Comparison of ENCODE assay signal across 24 mouse cellular contexts in genomic region chr11:51107261-51107660, GRCm38 (mm10). TPM values are rescaled to one million over a fixed set of nuclear protein-coding genes. Genes with fewer than 3 reads are reported as not detected.
DNase-seq lines count a peak whose midpoint lies in the region; TF ChIP-seq lines count a peak whose summit lies in the region.
"Had no signal": no experiment of that assay in that cellular context is flagged by ENCODE, and none has a peak within 500 bp of the region (broad histone marks: within the 10 kb centered on the region; RNA-seq: fewer than 3 reads in every experiment).

No protein-coding gene starts in this region.

- H3K27me3 ChIP-seq in heart, adult 2 months (ENCODE audit: control insufficient read depth, insufficient read depth, low read length) = no peaks in the 10 kb centered on the region
- H3K27me3 ChIP-seq: heart, embryonic 13.5 days; liver, embryonic 13.5 days; stomach, embryonic 15.5 days had no signal

- H3K4me1 ChIP-seq in heart, adult 2 months (ENCODE audit: control insufficient read depth, insufficient read depth, low read length) = no peaks in the 10 kb centered on the region
- H3K4me1 ChIP-seq: heart, embryonic 13.5 days; hindbrain, embryonic 10.5 days; liver, embryonic 13.5 days; stomach, embryonic 15.5 days had no signal

- WGBS in heart, adult 2 months = 72% methylated on average over 2 of the region's 2 CpGs

- no peaks in the 10 kb centered on the region for H3K36me3 ChIP-seq in heart, adult 2 months (ENCODE audit: control insufficient read depth, insufficient read depth, low read length)
- H3K36me3 ChIP-seq: heart, embryonic 13.5 days; hindbrain, embryonic 10.5 days; liver, embryonic 13.5 days; stomach, embryonic 15.5 days had no signal

- no peak for TF ChIP-seq POLR2A in heart, adult 2 months (IDR thresholded peaks at IDR 0.05; ENCODE audit: insufficient read depth, low read depth, low read length)

- TF ChIP-seq EP300 in heart, adult 2 months (IDR thresholded peaks at IDR 0.05; ENCODE audit: insufficient read depth, low read depth, low read length) = no peak

- no peak for TF ChIP-seq CTCF in heart, adult 2 months (IDR thresholded peaks at IDR 0.05)

- H3K4me3 ChIP-seq in heart, adult 2 months = no peak overlapping the region
- H3K4me3 ChIP-seq: heart, embryonic 13.5 days; hindbrain, embryonic 10.5 days; liver, embryonic 13.5 days; stomach, embryonic 15.5 days had no signal

- intact Hi-C loops in heart, postnatal 10 days (cut with DNase I) = no loop called here
- intact Hi-C loops in heart, adult 2 months (cut with DNase I) = no loop called here

- H3K79me2 ChIP-seq in heart, adult 2 months (replicated peaks; ENCODE audit: control insufficient read depth, insufficient read depth, low read length) = no peaks in the 10 kb centered on the region

- DNase-seq in adrenal gland, adult (ENCODE audit: inconsistent age in 2 of 2, low spot score in 1 of 2) = peak; percentile 14 to 64
- DNase-seq in adrenal gland, adult 18-20 months (ENCODE audit: low spot score in 2 of 2) = no peak
- DNase-seq in heart, postnatal 10 days = peak; percentile 12 to 20
- DNase-seq in heart, adult 2 months = no peak
- peak; percentile 12 for DNase-seq in brain, adult 2 months (ENCODE audit: low read depth, low spot score)
- DNase-seq in layer of hippocampus, postnatal 36 days = peak; percentile 31 to 33
- no peak for DNase-seq in adipocyte (ENCODE audit: low spot score)
- DNase-seq in urinary bladder, adult 18-20 months (ENCODE audit: low spot score in 2 of 2) = no peak
- DNase-seq: cerebellum, adult 8-10 months; kidney, adult 18-20 months; kidney, postnatal 14 days; liver, embryonic 13.5 days; thymus, postnatal 25 days had no signal

- H3K27ac ChIP-seq in heart, adult 2 months = no peak overlapping the region
- H3K27ac ChIP-seq: heart, embryonic 13.5 days; hindbrain, embryonic 10.5 days; liver, embryonic 13.5 days; stomach, embryonic 15.5 days had no signal

- H3K9ac ChIP-seq in heart, adult 2 months (ENCODE audit: low read depth, low read length) = no peak overlapping the region
- H3K9ac ChIP-seq: heart, embryonic 13.5 days; liver, embryonic 13.5 days; stomach, embryonic 15.5 days had no signal

RNA-seq across cellular contexts. Expression of gene Zfp354a, which starts 48.2 kb away (rescaled TPM):
- total RNA-seq in adrenal gland, adult 18-20 months (2021) = 1 to 10 TPM; 5.6 to 9.8 TPM
- total RNA-seq in heart, postnatal 10 days (2021) = 1 to 10 TPM; 2.1 to 2.9 TPM
- 1 to 10 TPM; 1.2 to 1.3 TPM for total RNA-seq in heart, adult 2 months (2021)
- polyA plus RNA-seq in heart, adult 2 months (2012; rRNA removed) = 0.86 and 1.3 TPM in 2 replicates
- total RNA-seq in layer of hippocampus, postnatal 36 days (2021) = 1 to 10 TPM; 8.2 to 8.5 TPM
- total RNA-seq: megakaryocyte-erythroid progenitor cell, adult 5-6 weeks had no signal

RNA-seq across cellular contexts. Expression of gene Olfr1375, which starts 59.4 kb away (rescaled TPM):
- not detected for total RNA-seq in adrenal gland, adult 18-20 months (2021)
- not detected for total RNA-seq in heart, postnatal 10 days (2021)
- not detected for total RNA-seq in heart, adult 2 months (2021)
- not detected in 2 replicates for polyA plus RNA-seq in heart, adult 2 months (2012; rRNA removed)
- not detected for total RNA-seq in layer of hippocampus, postnatal 36 days (2021)
- total RNA-seq: gastrocnemius, postnatal 4 days; left cerebral cortex, adult 18-20 months; megakaryocyte-erythroid progenitor cell, adult 5-6 weeks had no signal
- polyA plus RNA-seq: forebrain, embryonic 11.5 days; heart, embryonic 13.5 days; hindbrain, embryonic 10.5 days; limb, embryonic 11.5 days; liver, embryonic 13.5 days; lung, embryonic 16.5 days; midbrain, embryonic 16.5 days; small intestine, adult 2 months; stomach, embryonic 15.5 days had no signal

Comparison
In these comparisons a context has a peak if more than half of its experiments do, and no peak if none do; other contexts are left out.
1. DNase-seq: peak in adrenal gland, adult (2 of 2), heart, postnatal 10 days (2 of 2), brain, adult 2 months (single experiment) and layer of hippocampus, postnatal 36 days (2 of 2); none in adrenal gland, adult 18-20 months (0 of 2), heart, adult 2 months (0 of 2), adipocyte (single experiment) and urinary bladder, adult 18-20 months (0 of 2).